Mouse (Mus musculus): ENCODE data around the gene Spag6. TPM values are rescaled to one million over a fixed set of nuclear protein-coding genes. Genes with fewer than 3 reads are reported as not detected.

Gene Spag6
- polyA plus RNA-seq (2015; fragmentation: Nextera tagmentation; extraction: Ambion mirVana): 0.08 TPM in 1 of 2 replicates, not detected in the other

DNA sequence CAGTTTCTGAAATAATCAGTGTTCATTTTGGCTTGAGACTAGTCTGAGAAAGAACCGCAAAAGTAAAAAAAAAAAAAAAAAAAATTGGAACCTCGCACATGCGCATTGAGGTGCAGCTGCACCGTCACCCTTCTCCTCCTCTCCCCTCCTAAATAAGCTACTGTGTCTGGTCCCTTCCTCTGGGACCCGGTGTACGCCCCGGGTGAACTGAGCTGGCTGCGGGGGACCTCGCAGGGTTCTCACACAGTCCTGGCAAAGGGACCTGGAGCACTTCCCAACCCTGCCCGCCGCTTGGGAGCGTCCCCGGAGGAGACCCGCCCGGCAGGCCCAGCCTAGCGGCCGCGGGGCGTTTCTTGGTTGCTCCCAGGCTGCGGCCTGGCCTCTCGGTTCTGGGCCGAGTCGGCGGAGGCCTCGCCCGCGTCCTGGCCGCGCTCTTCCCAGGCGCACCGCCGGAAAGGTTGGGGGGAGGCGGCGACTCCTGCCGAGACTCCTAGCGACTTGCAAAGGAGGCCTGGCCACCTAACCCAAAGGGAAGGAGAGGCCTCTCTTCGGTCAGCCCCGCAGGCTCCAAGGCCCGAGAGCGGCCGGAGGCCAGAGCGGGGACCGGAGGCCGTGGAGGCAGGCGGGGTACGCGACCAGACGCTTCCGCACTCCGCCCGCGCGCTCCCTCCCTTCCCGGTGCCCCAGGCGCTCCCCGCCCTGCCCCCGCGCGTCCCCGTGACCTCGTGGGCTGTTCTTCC is at the start of gene Spag6:
TSS of gene Spag6 (plus strand) at position 162 of the 740 bp plus-strand sequence.
- peak within 1 kb of the TSS; percentile 99 for H3K4me2 ChIP-seq (replicated peaks; ENCODE audit: low read depth)
- peaks cover 80% of the 10 kb centered on the region for H3K27me3 ChIP-seq (replicated peaks; ENCODE audit: control insufficient read depth, insufficient read depth, low read length)
- WGBS: under 1% methylated on average over 56 of the region's 61 CpGs
- peaks cover 5% of the 10 kb centered on the region; the same call in 1 of the 2 replicates for H3K4me1 ChIP-seq (replicated peaks; ENCODE audit: control insufficient read depth, insufficient read depth, low read length)
- TF ChIP-seq CTCF (IDR thresholded peaks at IDR 0.05; ENCODE audit: low read depth): peak; percentile 15; the same call in 1 of the 2 replicates
- peak within 1 kb of the TSS; percentile 90 for H3K9ac ChIP-seq (ENCODE audit: low read depth, low read length)
- H3K4me3 ChIP-seq (ENCODE audit: low read depth, low read length): peak within 1 kb of the TSS; percentile 67
- H3K9me3 ChIP-seq (ENCODE audit: control insufficient read depth): no peaks in the 10 kb centered on the region
- peak within 1 kb of the TSS; percentile 60; the same call in 1 of the 2 replicates for H3K27ac ChIP-seq (ENCODE audit: low read depth, low read length)
- ATAC-seq: peak; percentile 60
- no peaks in the 10 kb centered on the region for H3K36me3 ChIP-seq (ENCODE audit: control insufficient read depth, insufficient read depth)

DNA sequence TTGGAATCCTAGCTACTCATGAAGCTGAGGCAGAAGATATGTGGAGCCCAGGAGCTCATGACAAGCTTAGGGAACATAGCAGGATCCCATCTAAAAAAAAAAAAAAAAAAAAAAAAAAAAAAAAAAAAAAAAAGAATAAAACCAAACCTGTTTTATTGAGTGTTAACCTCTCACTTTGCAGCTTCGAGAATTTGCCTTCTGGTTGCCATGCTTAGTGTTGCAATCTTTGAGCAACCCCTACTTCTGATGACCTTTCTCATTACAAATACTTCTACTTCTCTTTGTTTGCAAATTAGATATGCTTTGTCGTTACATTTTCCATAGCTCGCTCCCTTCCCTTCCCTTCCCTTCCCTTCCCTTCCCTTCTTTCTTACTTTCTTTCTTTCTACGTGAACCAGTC is 45.3 kb upstream of the Spag6 start:
- no peak overlapping the region for H3K4me2 ChIP-seq (replicated peaks; ENCODE audit: low read depth)

DNA sequence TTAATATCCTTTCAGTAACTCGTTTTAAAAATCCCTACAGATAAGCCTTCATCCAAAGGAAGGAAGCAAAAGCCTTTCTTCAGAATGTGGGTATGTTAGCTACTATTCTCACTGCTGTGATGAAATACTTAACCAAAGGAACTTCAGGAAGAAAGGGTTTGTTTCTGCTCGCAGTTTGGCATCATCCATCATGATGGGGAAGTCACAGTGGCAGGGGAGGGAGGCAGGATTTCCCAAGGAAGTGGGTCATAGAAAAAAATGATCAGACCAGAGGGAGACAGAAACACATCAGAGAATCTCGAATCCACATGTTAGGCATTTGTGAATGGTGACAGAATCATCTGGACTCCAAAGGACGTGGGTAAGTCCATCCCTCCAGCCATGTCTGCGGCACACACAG is 39.0 kb upstream of the Spag6 start:
- TF ChIP-seq CTCF (IDR thresholded peaks at IDR 0.05; ENCODE audit: low read depth): no peak
- ATAC-seq: no peak
- no peak overlapping the region for H3K27ac ChIP-seq (ENCODE audit: low read depth, low read length)
- no peaks in the 10 kb centered on the region for H3K36me3 ChIP-seq (ENCODE audit: control insufficient read depth, insufficient read depth)
- no peaks in the 10 kb centered on the region for H3K27me3 ChIP-seq (replicated peaks; ENCODE audit: control insufficient read depth, insufficient read depth, low read length)
- no peak overlapping the region for H3K9ac ChIP-seq (ENCODE audit: low read depth, low read length)
- H3K4me1 ChIP-seq (replicated peaks; ENCODE audit: control insufficient read depth, insufficient read depth, low read length): no peaks in the 10 kb centered on the region
- no peaks in the 10 kb centered on the region for H3K9me3 ChIP-seq (ENCODE audit: control insufficient read depth)
- no peak overlapping the region for H3K4me3 ChIP-seq (ENCODE audit: low read depth, low read length)
- H3K4me2 ChIP-seq (replicated peaks; ENCODE audit: low read depth): no peak overlapping the region
- 62% methylated on average over 5 of the region's 5 CpGs for WGBS

More for the DNA sequence above, 45.3 kb upstream of the Spag6 start:
- no peak overlapping the region for H3K4me3 ChIP-seq (ENCODE audit: low read depth, low read length)
- H3K27me3 ChIP-seq (replicated peaks; ENCODE audit: control insufficient read depth, insufficient read depth, low read length): no peaks in the 10 kb centered on the region
- ATAC-seq: no peak
- WGBS: 69% methylated on average over 3 of the region's 4 CpGs
- no peak for TF ChIP-seq CTCF (IDR thresholded peaks at IDR 0.05; ENCODE audit: low read depth)
- no peak overlapping the region for H3K9ac ChIP-seq (ENCODE audit: low read depth, low read length)
- no peaks in the 10 kb centered on the region for H3K4me1 ChIP-seq (replicated peaks; ENCODE audit: control insufficient read depth, insufficient read depth, low read length)
- H3K9me3 ChIP-seq (ENCODE audit: control insufficient read depth): no peaks in the 10 kb centered on the region
- no peaks in the 10 kb centered on the region for H3K36me3 ChIP-seq (ENCODE audit: control insufficient read depth, insufficient read depth)
- H3K27ac ChIP-seq (ENCODE audit: low read depth, low read length): no peak overlapping the region

DNA sequence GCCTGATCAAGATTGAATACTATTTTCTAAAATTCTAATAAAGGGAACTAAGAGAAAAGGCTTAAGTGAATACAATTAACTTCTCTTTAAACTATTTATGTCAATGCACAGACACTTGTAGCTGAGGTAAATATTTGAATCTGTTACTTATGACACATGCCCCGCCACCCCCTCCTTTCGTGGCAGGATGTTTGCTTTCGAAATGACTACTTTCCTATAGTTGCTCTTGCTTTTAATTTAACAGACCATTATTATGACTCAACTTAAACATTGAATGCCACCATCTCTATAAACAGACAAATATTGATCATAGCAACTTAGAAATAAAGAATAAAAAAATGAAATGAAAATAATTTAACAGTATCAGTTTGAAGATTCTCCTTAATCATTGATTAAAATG is 29.8 kb upstream of the Spag6 start:
- WGBS: 69% methylated on average over 3 of the region's 3 CpGs
- Histone ChIP-seq H3K9ac (ENCODE audit: low read depth, low read length) (no peak overlapping the region), H3K27me3 (replicated peaks; ENCODE audit: control insufficient read depth, insufficient read depth, low read length) (no peaks in the 10 kb centered on the region), H3K4me2 (replicated peaks; ENCODE audit: low read depth) (no peak overlapping the region), H3K9me3 (ENCODE audit: control insufficient read depth) (no peaks in the 10 kb centered on the region), H3K27ac (ENCODE audit: low read depth, low read length) (no peak overlapping the region), H3K4me3 (ENCODE audit: low read depth, low read length) (no peak overlapping the region), H3K36me3 (ENCODE audit: control insufficient read depth, insufficient read depth) (no peaks in the 10 kb centered on the region), H3K4me1 (replicated peaks; ENCODE audit: control insufficient read depth, insufficient read depth, low read length) (no peaks in the 10 kb centered on the region)
- TF ChIP-seq CTCF (IDR thresholded peaks at IDR 0.05; ENCODE audit: low read depth): no peak
- no peak for ATAC-seq

DNA sequence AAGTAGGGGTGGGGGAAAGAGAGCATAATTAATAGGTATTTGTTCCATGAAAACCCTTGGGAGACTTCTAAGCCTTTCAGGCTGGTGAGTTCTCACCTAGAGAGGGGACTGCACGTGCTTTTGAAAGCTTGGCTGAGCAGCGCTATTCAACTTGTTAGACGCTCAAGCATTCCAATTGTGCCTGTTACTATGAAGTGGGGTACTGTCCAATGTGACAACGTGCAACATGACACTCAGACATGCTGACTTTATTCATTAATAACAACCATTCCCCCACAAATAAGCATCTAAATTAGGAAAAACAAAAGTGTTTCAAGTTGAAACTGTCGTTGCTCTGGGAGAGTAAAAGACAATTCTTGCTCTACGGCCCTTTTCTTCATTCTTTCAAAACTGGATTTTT is 22.8 kb upstream of the Spag6 start:
- no peak for ATAC-seq
- Histone ChIP-seq H3K4me2 (replicated peaks; ENCODE audit: low read depth) (no peak overlapping the region), H3K36me3 (ENCODE audit: control insufficient read depth, insufficient read depth) (no peaks in the 10 kb centered on the region), H3K27me3 (replicated peaks; ENCODE audit: control insufficient read depth, insufficient read depth, low read length) (no peaks in the 10 kb centered on the region), H3K9ac (ENCODE audit: low read depth, low read length) (no peak overlapping the region), H3K27ac (ENCODE audit: low read depth, low read length) (no peak overlapping the region), H3K4me1 (replicated peaks; ENCODE audit: control insufficient read depth, insufficient read depth, low read length) (no peaks in the 10 kb centered on the region), H3K4me3 (ENCODE audit: low read depth, low read length) (no peak overlapping the region), H3K9me3 (ENCODE audit: control insufficient read depth) (no peaks in the 10 kb centered on the region)
- TF ChIP-seq CTCF (IDR thresholded peaks at IDR 0.05; ENCODE audit: low read depth): no peak
- 81% methylated on average over 6 of the region's 6 CpGs for WGBS

DNA sequence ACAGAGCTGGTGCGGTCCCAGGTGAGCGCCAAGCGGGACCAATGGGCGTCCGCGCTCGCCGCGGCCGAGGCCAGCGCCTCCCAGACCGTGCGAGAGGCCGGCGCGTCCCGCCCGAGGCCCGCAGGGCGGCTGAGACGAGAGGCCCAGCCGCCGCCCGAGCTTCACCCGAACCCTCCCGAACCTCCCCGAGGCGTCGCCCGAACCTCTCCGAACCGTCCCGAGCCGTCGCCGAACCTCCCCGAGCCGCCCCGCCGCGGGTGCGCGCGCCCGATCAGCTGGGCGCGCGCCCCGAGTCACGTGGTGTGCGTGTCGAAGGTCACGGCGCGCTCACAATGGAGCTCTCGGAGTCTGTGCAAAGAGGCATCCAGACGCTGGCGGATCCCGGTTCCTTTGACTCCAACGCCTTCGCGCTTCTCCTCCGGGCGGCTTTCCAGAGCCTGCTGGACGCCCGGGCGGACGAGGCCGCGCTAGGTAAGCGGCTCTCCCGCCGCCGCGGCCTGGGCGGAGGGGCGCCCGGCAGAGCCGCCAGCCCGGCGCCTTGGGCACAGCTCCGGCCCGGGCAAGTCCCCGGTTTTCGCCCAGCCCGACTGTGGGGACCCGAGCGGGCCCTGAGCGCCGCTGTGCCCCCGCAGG is 21.6 kb upstream of the Spag6 start, which contains the start of gene Commd3:
TSS of gene Commd3 (plus strand) at position 252 of the 633 bp plus-strand sequence.
- H3K27me3 ChIP-seq (replicated peaks; ENCODE audit: control insufficient read depth, insufficient read depth, low read length): no peaks in the 10 kb centered on the region
- no peak for TF ChIP-seq CTCF (IDR thresholded peaks at IDR 0.05; ENCODE audit: low read depth)
- H3K36me3 ChIP-seq (ENCODE audit: control insufficient read depth, insufficient read depth): no peaks in the 10 kb centered on the region
- H3K9me3 ChIP-seq (ENCODE audit: control insufficient read depth): no peaks in the 10 kb centered on the region
- peak; percentile 95 for ATAC-seq
- no peaks in the 10 kb centered on the region for H3K4me1 ChIP-seq (replicated peaks; ENCODE audit: control insufficient read depth, insufficient read depth, low read length)
- H3K27ac ChIP-seq (ENCODE audit: low read depth, low read length): peak within 1 kb of the TSS; percentile 97
- under 1% methylated on average over 89 of the region's 91 CpGs for WGBS
- peak within 1 kb of the TSS; percentile 84 for H3K4me3 ChIP-seq (ENCODE audit: low read depth, low read length)
- H3K9ac ChIP-seq (ENCODE audit: low read depth, low read length): peak within 1 kb of the TSS; percentile 95
- peak within 1 kb of the TSS; percentile 91 for H3K4me2 ChIP-seq (replicated peaks; ENCODE audit: low read depth)
